Mouse (Mus musculus): ENCODE data around the gene Ddit4. TPM values are rescaled to one million over a fixed set of nuclear protein-coding genes. Genes with fewer than 3 reads are reported as not detected.
A peak's percentile ranks its signal among the peaks of the same experiment; 100 is the strongest.

Ddit4 gene
- total RNA-seq, 2 experiments from 2014 or later, result 15.4 to 183 TPM

GRCm38 (mm10) chr10:59942847-59943420, 8.7 kb downstream of the Ddit4 start:
- peak overlapping the region; percentile 67 for H3K4me3 ChIP-seq
- peak overlapping the region; percentile 79 for H3K27ac ChIP-seq
- no peak for TF ChIP-seq CTCF (IDR thresholded peaks at IDR 0.05)
- intact Hi-C loops (cut with DNase I), result loop anchor here (2.0 kb wide), 1 partner anchor 18 kb away; no protein-coding TSS in a partner anchor
- peak; percentile 69 for DNase-seq

- Histone ChIP-seq H3K4me3 (peak overlapping the region; percentile 67), H3K27ac (peak overlapping the region; percentile 79)
- intact Hi-C loops (cut with DNase I), result loop anchor here (2.0 kb wide), 1 partner anchor 18 kb away; no protein-coding TSS in a partner anchor
- DNase-seq, result no peak
- TF ChIP-seq CTCF (IDR thresholded peaks at IDR 0.05), result no peak
Measured at GRCm38 (mm10) chr10:59942281-59942846, 9.3 kb downstream of the Ddit4 start.

- TF ChIP-seq CTCF (IDR thresholded peaks at IDR 0.05), result no peak
- no peak overlapping the region for H3K4me3 ChIP-seq
- intact Hi-C loops (cut with DNase I), result no loop called here
- H3K27ac ChIP-seq, result no peak overlapping the region
- no peak for DNase-seq
Measured at GRCm38 (mm10) chr10:59939081-59939480, 12.6 kb downstream of the Ddit4 start.

- DNase-seq, result no peak
- no peak overlapping the region for H3K4me3 ChIP-seq
- intact Hi-C loops (cut with DNase I), result no loop called here
- no peak overlapping the region for H3K27ac ChIP-seq
- TF ChIP-seq CTCF (IDR thresholded peaks at IDR 0.05), result no peak
Measured at GRCm38 (mm10) chr10:59938662-59939061, 13.0 kb downstream of the Ddit4 start.

GRCm38 (mm10) chr10:59936058-59936856, 15.4 kb downstream of the Ddit4 start:
- no peak for TF ChIP-seq CTCF (IDR thresholded peaks at IDR 0.05)
- intact Hi-C loops (cut with DNase I), result no loop called here
- peak; percentile 13 for DNase-seq
- H3K4me3 ChIP-seq, result no peak overlapping the region
- H3K27ac ChIP-seq, result no peak overlapping the region

- intact Hi-C loops (cut with DNase I), result no loop called here
- no peak overlapping the region for H3K4me3 ChIP-seq
- TF ChIP-seq CTCF (IDR thresholded peaks at IDR 0.05), result no peak
- no peak for DNase-seq
- no peak overlapping the region for H3K27ac ChIP-seq
Measured at GRCm38 (mm10) chr10:59934039-59934438, 17.6 kb downstream of the Ddit4 start.

- DNase-seq, result no peak
- no peak overlapping the region for H3K4me3 ChIP-seq
- intact Hi-C loops (cut with DNase I), result no loop called here
- TF ChIP-seq CTCF (IDR thresholded peaks at IDR 0.05), result no peak
- H3K27ac ChIP-seq, result peak overlapping the region; percentile 40; the same call in 1 of the 2 replicates
Measured at GRCm38 (mm10) chr10:59932521-59932920, 19.1 kb downstream of the Ddit4 start.

GRCm38 (mm10) chr10:59930996-59931395, 20.6 kb downstream of the Ddit4 start:
- intact Hi-C loops (cut with DNase I), result no loop called here
- DNase-seq, result no peak
- Histone ChIP-seq H3K4me3 (no peak overlapping the region), H3K27ac (no peak overlapping the region)
- TF ChIP-seq CTCF (IDR thresholded peaks at IDR 0.05), result no peak

GRCm38 (mm10) chr10:59929205-59929604, 22.4 kb downstream of the Ddit4 start:
- Histone ChIP-seq H3K27ac (no peak overlapping the region), H3K4me3 (no peak overlapping the region)
- intact Hi-C loops (cut with DNase I), result no loop called here
- no peak for TF ChIP-seq CTCF (IDR thresholded peaks at IDR 0.05)
- no peak for DNase-seq

GRCm38 (mm10) chr10:59924305-59924704, 27.3 kb downstream of the Ddit4 start:
- intact Hi-C loops (cut with DNase I), result loop anchor here (2.0 kb wide), 1 partner anchor 18 kb away; no protein-coding TSS in a partner anchor
- Histone ChIP-seq H3K27ac (peak overlapping the region; percentile 43; the same call in 1 of the 2 replicates), H3K4me3 (no peak overlapping the region)
- TF ChIP-seq CTCF (IDR thresholded peaks at IDR 0.05), result no peak
- DNase-seq, result no peak

GRCm38 (mm10) chr10:59923493-59923892, 28.1 kb downstream of the Ddit4 start:
- no peak for TF ChIP-seq CTCF (IDR thresholded peaks at IDR 0.05)
- Histone ChIP-seq H3K27ac (no peak overlapping the region), H3K4me3 (no peak overlapping the region)
- intact Hi-C loops (cut with DNase I), result no loop called here
- no peak for DNase-seq

GRCm38 (mm10) chr10:59920810-59921681, 30.6 kb downstream of the Ddit4 start:
- Histone ChIP-seq H3K27ac (peak overlapping the region; percentile 92), H3K4me3 (peak overlapping the region; percentile 65)
- TF ChIP-seq CTCF (IDR thresholded peaks at IDR 0.05), result peak; percentile 46
- DNase-seq, result peak; percentile 89
- intact Hi-C loops (cut with DNase I), result loop anchor here (2.0 kb wide), 1 partner anchor 30 kb away; the partner anchor contains the start of gene Ddit4

Measured in gastrocnemius, adult 2 months (tissue).